Mouse (Mus musculus) CH12.LX (cell line): Measurements from ENCODE around the gene Sec31a. TPM values are rescaled to one million over a fixed set of nuclear protein-coding genes. Genes with fewer than 3 reads are reported as not detected.

ENCODE experiments used
- DNase-seq: peaks from one replicate; pipeline ENCODE4 v3.0.0-alpha.2; 2013; ENCODE audit errors: extremely low read depth
- H3K27ac ChIP-seq: 2 replicates; pipeline ENCODE4 v1.5.1; 2012; ENCODE audit warnings: low read depth, mild to moderate bottlenecking, control low read depth, moderate library complexity; ENCODE audit not compliant: insufficient read depth
- H3K27me3 ChIP-seq: replicated peaks from 2 replicates; pipeline ENCODE3; 2012; ENCODE audit warnings: inconsistent platforms
- H3K36me3 ChIP-seq, 2 experiments: replicated peaks in 1 of 2; 2 replicates each; pipeline versions ENCODE3 to v1.6.1; 2012; ENCODE audit warnings: inconsistent platforms in 1 of 2, low read length in 1 of 2, mild to moderate bottlenecking in 1 of 2, mixed read lengths in 1 of 2, moderate library complexity in 1 of 2; ENCODE audit not compliant: control insufficient read depth in 1 of 2, insufficient read depth in 1 of 2
- H3K4me1 ChIP-seq, 2 experiments: 2 replicates each; pipeline ENCODE4 v1.6.1; 2012; ENCODE audit warnings: inconsistent platforms in 1 of 2, moderate library complexity in 1 of 2; ENCODE audit not compliant: insufficient read depth in 2 of 2, control insufficient read depth in 1 of 2
- H3K4me2 ChIP-seq: 2 replicates; pipeline ENCODE4 v1.6.1; 2012; ENCODE audit warnings: low read depth, mild to moderate bottlenecking, control low read depth; ENCODE audit not compliant: poor library complexity, insufficient read depth, severe bottlenecking
- H3K4me3 ChIP-seq, 3 experiments: fragments of 150-350 bp in 1 of 3; sonication (generic) in 1 of 3; replicated peaks in 1 of 3; 2 replicates each; pipeline versions ENCODE3 to v1.5.1; 2011 to 2012; ENCODE audit warnings: low read depth in 2 of 3, low read length in 2 of 3, mild to moderate bottlenecking in 2 of 3, moderate library complexity in 2 of 3, control low read depth in 1 of 3, improper control_type of control experiment in 1 of 3, inconsistent platforms in 1 of 3, mixed read lengths in 1 of 3; ENCODE audit not compliant: poor library complexity in 1 of 3
- H3K79me2 ChIP-seq: replicated peaks from 2 replicates; pipeline ENCODE4 v1.6.1; 2012; ENCODE audit warnings: mild to moderate bottlenecking, moderate library complexity; ENCODE audit not compliant: control insufficient read depth, poor library complexity, insufficient read depth, severe bottlenecking; ENCODE audit errors: extremely low read depth
- H3K9ac ChIP-seq: 2 replicates; pipeline ENCODE4 v1.6.1; 2012; ENCODE audit warnings: low read depth, mild to moderate bottlenecking, control low read depth, moderate library complexity; ENCODE audit not compliant: insufficient read depth
- H3K9me3 ChIP-seq: replicated peaks from 2 replicates; pipeline ENCODE3; 2012; ENCODE audit warnings: low read length, inconsistent platforms, mixed read lengths
- CTCF ChIP-seq, 2 experiments: IDR thresholded peaks in 1 of 2; conservative IDR thresholded peaks in 1 of 2; 2 replicates each; pipeline ENCODE4 v1.5.1; 2011 to 2012; ENCODE audit warnings: low read depth in 2 of 2, low read length in 2 of 2, improper control_type of control experiment in 1 of 2, inconsistent platforms in 1 of 2, mild to moderate bottlenecking in 1 of 2, moderate library complexity in 1 of 2
- ELF1 ChIP-seq: IDR thresholded peaks from 2 replicates; pipeline ENCODE4 v1.6.1; 2014; ENCODE audit warnings: low read depth, mild to moderate bottlenecking, inconsistent platforms, low read length, improper control_type of control experiment
- JUN ChIP-seq: IDR thresholded peaks from 2 replicates; pipeline ENCODE4 v1.6.1; 2011; ENCODE audit warnings: low read depth, mild to moderate bottlenecking, low read length, improper control_type of control experiment, moderate library complexity; ENCODE audit not compliant: insufficient read depth
- MAFK ChIP-seq: IDR thresholded peaks from 2 replicates; pipeline ENCODE4 v1.6.1; 2011; ENCODE audit warnings: low read length, improper control_type of control experiment; ENCODE audit not compliant: insufficient replicate concordance
- MEF2A ChIP-seq: IDR thresholded peaks from 2 replicates; pipeline ENCODE4 v1.6.1; 2014; ENCODE audit warnings: low read depth, mild to moderate bottlenecking, inconsistent platforms, low read length, improper control_type of control experiment, borderline replicate concordance
- NRF1 ChIP-seq: IDR thresholded peaks from 2 replicates; pipeline ENCODE4 v1.6.1; 2014; ENCODE audit warnings: low read depth, mild to moderate bottlenecking, inconsistent platforms, low read length, improper control_type of control experiment, moderate library complexity
- PAX5 ChIP-seq: IDR thresholded peaks from 2 replicates; pipeline ENCODE4 v1.6.1; 2012; ENCODE audit warnings: low read length, inconsistent platforms, mixed read lengths
- POLR2A ChIP-seq: IDR thresholded peaks from 2 replicates; pipeline ENCODE4 v1.6.1; 2011; ENCODE audit warnings: low read depth, mild to moderate bottlenecking, improper control_type of control experiment, low read length
- RAD21 ChIP-seq: IDR thresholded peaks from 2 replicates; pipeline ENCODE4 v1.6.1; 2011; ENCODE audit warnings: low read depth, mild to moderate bottlenecking, low read length, improper control_type of control experiment, moderate library complexity
- SMC3 ChIP-seq: IDR thresholded peaks from 2 replicates; pipeline ENCODE4 v1.6.1; 2011; ENCODE audit warnings: low read depth, low read length, improper control_type of control experiment
- TBP ChIP-seq: conservative IDR thresholded peaks from 2 replicates; pipeline ENCODE4 v1.6.1; 2011; ENCODE audit warnings: low read depth, low read length, improper control_type of control experiment
- TCF12 ChIP-seq: IDR thresholded peaks from 2 replicates; pipeline ENCODE4 v1.6.1; 2014; ENCODE audit warnings: low read depth, mild to moderate bottlenecking, inconsistent platforms, low read length, improper control_type of control experiment
- UBTF ChIP-seq: IDR thresholded peaks from 2 replicates; pipeline ENCODE4 v1.6.1; 2012; ENCODE audit warnings: low read depth, mild to moderate bottlenecking, inconsistent platforms, low read length, improper control_type of control experiment, moderate library complexity
- USF1 ChIP-seq: IDR thresholded peaks from 2 replicates; pipeline ENCODE4 v1.6.1; 2014; ENCODE audit warnings: low read depth, mild to moderate bottlenecking, inconsistent platforms, low read length, improper control_type of control experiment
- ZNF384 ChIP-seq: IDR thresholded peaks from 2 replicates; pipeline ENCODE4 v1.6.1; 2012; ENCODE audit warnings: low read depth, low read length, improper control_type of control experiment, inconsistent platforms
- dilution Hi-C: fragments of 300-500 bp; cut with MboI; formaldehyde crosslinking; loops from 2 replicates; pipeline ENCODE4 v1.14.3; 2020; ENCODE audit warnings: low sequenced_read_pairs; ENCODE audit not compliant: extremely low pct_unique_long_range_greater_than_20kb, extremely low pct_ligation_motif_present
- in situ Hi-C: fragments of 300-500 bp; cut with MboI; formaldehyde crosslinking; loops from 3 replicates; pipeline ENCODE4 v1.14.3; 2019; ENCODE audit warnings: low sequenced_read_pairs, low pct_ligation_motif_present, low pct_unique_long_range_greater_than_20kb, mixed read lengths
- polyA plus RNA-seq: library from polyadenylated mRNA; unstranded; fragments of >175 nt; gene quantifications from 2 replicates; pipeline ENCODE4 v1.2.1, GENCODE M21; 2012; ENCODE audit warnings: low read depth; ENCODE audit not compliant: insufficient read length
- total RNA-seq, 2 experiments: library from RNA; depleted of rRNA; stranded (reverse); fragments of 300-350 nt in 1 of 2; fragments of >200 nt in 1 of 2; gene quantifications; 2 replicates each; pipeline ENCODE4 v1.2.3; 2012 to 2014

Gene Sec31a
- total and polyA plus RNA-seq, 3 experiments: 48.5 to 161 (median 52.2) TPM

DNA sequence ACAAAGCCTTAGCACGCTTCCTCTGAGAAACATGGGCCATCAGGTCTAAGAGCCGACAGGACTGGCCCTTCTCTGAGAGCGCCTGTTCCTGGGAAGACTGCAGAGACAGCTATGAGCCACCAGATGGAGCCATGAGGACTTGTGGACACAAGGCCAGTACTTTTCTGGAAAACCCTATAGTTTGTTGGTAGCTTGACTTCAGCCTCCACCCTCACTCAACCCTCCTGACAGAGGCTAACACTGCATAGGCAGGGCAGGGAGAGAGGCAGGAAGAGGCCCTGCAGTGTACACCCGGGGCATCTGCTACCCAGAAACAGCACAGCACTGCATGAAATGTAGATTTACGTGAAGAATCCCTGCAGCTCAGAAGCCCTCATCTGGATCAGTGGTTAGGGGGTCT lies 42.1 kb downstream of the Sec31a start:
- H3K9me3 ChIP-seq: no peaks in the 10 kb centered on the region

DNA sequence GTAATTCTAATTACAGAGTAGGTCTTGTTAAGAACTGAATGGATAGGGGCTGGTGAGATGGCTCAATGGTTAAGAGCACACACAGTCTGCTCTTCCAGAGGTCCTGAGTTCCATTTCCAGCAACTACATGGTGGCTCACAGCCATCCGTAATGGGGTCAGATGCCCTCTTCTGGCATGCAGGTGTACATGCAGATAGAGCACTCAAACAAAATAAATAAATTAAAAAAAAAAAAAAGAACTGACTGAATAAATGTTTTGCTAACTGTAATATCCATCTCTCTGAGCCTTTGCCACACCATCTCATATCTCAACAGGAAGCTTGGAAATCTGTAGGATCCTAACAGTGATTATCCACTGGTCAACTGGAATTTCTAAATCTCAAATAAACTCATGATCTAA lies 45.1 kb downstream of the Sec31a start:
- H3K4me3 ChIP-seq: no peak overlapping the region
- no peak overlapping the region for H3K27ac ChIP-seq
- H3K9me3 ChIP-seq: no peaks in the 10 kb centered on the region
- H3K36me3 ChIP-seq: peaks cover 56 to 87% of the 10 kb centered on the region in 2 experiments
- no peak for DNase-seq
- no peak overlapping the region for H3K4me2 ChIP-seq
- no peaks in the 10 kb centered on the region for H3K4me1 ChIP-seq
- peak; percentile 48 for TF ChIP-seq SMC3
- TF ChIP-seq CTCF (conservative IDR thresholded peaks at IDR 0.05 in 1 of 2, IDR thresholded peaks at IDR 0.05 in 1 of 2; ENCODE audit: low read depth in 2 of 2, low read length in 2 of 2): peak in 1 of 2 experiments; percentile 47; a peak in 2 of 4 replicates
- no peak for TF ChIP-seq USF1
- peak; percentile 76 for TF ChIP-seq ZNF384
- peak; percentile 6 for TF ChIP-seq RAD21
- dilution Hi-C loops: no loop called here
- H3K79me2 ChIP-seq: no peaks in the 10 kb centered on the region
- H3K9ac ChIP-seq: no peak overlapping the region
- no peaks in the 10 kb centered on the region for H3K27me3 ChIP-seq
- in situ Hi-C loops: no loop called here

More for the DNA sequence above, 42.1 kb downstream of the Sec31a start:
- no peak overlapping the region for H3K4me2 ChIP-seq
- H3K27ac ChIP-seq: no peak overlapping the region
- H3K4me3 ChIP-seq: no peak overlapping the region
- no peak overlapping the region for H3K9ac ChIP-seq
- H3K4me1 ChIP-seq: no peaks in the 10 kb centered on the region
- dilution Hi-C loops: no loop called here
- DNase-seq: peak; percentile 55
- H3K79me2 ChIP-seq: no peaks in the 10 kb centered on the region
- H3K27me3 ChIP-seq: no peaks in the 10 kb centered on the region
- peaks cover 54 to 90% of the 10 kb centered on the region in 2 experiments for H3K36me3 ChIP-seq
- in situ Hi-C loops: no loop called here
- TF ChIP-seq UBTF (no peak), NRF1 (no peak), RAD21 (peak; percentile 59), MAFK (no peak), CTCF (conservative IDR thresholded peaks at IDR 0.05 in 1 of 2, IDR thresholded peaks at IDR 0.05 in 1 of 2; ENCODE audit: low read depth in 2 of 2, low read length in 2 of 2) (peak; percentile 55 to 74), SMC3 (peak; percentile 72), MEF2A (no peak), TBP (no peak), POLR2A (no peak)

DNA sequence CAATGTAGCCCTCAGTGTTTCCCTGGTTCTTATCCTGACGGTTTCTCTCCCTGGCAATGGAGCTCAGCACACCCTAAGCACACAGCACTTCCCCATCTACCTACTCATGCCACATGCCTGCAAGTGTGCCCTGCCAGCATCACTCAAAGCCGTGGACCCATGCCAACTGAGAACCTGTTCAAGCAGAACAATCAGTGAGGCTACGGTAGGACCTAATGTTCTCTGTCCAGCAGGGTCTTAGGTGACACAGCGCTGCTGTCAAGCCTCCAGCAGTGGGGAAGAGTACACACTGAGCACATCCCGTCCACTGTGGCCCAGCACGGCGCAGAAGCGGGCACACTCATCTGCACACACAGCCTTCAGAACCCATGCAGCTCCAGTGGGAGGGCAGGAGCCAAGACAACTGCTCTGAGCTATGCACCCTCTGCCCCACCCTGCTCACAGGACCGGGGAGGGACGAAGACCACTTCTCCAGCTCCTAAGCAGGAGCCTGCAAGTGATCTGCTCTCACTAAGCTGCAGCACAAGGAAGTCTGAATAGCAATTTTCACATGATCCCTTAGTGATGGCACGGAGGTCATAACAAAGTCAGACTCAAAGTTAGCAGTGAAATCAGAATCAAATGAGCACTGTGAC lies 46.1 kb downstream of the Sec31a start:
- H3K36me3 ChIP-seq: peaks cover 56 to 87% of the 10 kb centered on the region in 2 experiments
- no peak overlapping the region for H3K4me2 ChIP-seq
- dilution Hi-C loops: no loop called here

More for the DNA sequence above, 46.1 kb downstream of the Sec31a start:
- no peak overlapping the region for H3K4me3 ChIP-seq
- no peak overlapping the region for H3K9ac ChIP-seq
- in situ Hi-C loops: no loop called here
- no peaks in the 10 kb centered on the region for H3K27me3 ChIP-seq
- TF ChIP-seq TCF12 (no peak), JUN (no peak), PAX5 (no peak), ELF1 (no peak)
- TF ChIP-seq, all 38 proteins: peak for 0
- no peaks in the 10 kb centered on the region for H3K9me3 ChIP-seq
- no peak overlapping the region for H3K27ac ChIP-seq
- no peak for DNase-seq
- no peaks in the 10 kb centered on the region for H3K79me2 ChIP-seq
- H3K4me1 ChIP-seq: no peaks in the 10 kb centered on the region
